Comparison of ENCODE assay signal across 9 mouse cellular contexts in genomic region chr9:21356981-21357718, GRCm38 (mm10). TPM values are rescaled to one million over a fixed set of nuclear protein-coding genes. Genes with fewer than 3 reads are reported as not detected.
DNase-seq lines count a peak whose midpoint lies in the region; ATAC-seq and TF ChIP-seq lines count a peak whose summit lies in the region.
"Had no signal": no experiment of that assay in that cellular context is flagged by ENCODE, and none has a peak within 500 bp of the region (broad histone marks: within the 10 kb centered on the region; RNA-seq: fewer than 3 reads in every experiment).

No protein-coding gene starts in this region.

- ATAC-seq in G1E (ENCODE audit: extremely low read depth, insufficient number of reproducible peaks, low FRiP score, poor library complexity, severe bottlenecking) = no peak
- ATAC-seq in hindbrain, embryonic 12.5 days (ENCODE audit: low FRiP score) = peak; percentile 50; the same call in 1 of the 2 replicates
- ATAC-seq in lung, embryonic 15.5 days (ENCODE audit: borderline replicate concordance, extremely low read depth, low FRiP score, low TSS enrichment) = peak; percentile 56

- no peak overlapping the region for H3K9ac ChIP-seq in hindbrain, embryonic 12.5 days
- no peak overlapping the region for H3K9ac ChIP-seq in lung, embryonic 15.5 days

- H3K4me2 ChIP-seq in hindbrain, embryonic 12.5 days (replicated peaks) = no peak overlapping the region
- no peak overlapping the region for H3K4me2 ChIP-seq in lung, embryonic 15.5 days

- peaks cover 29% of the 10 kb centered on the region for H3K27me3 ChIP-seq in G1E (ENCODE audit: insufficient read depth, low read length)
- peaks cover 11% of the 10 kb centered on the region; the same call in 1 of the 2 replicates for H3K27me3 ChIP-seq in forebrain, embryonic 10.5 days (ENCODE audit: poor library complexity, severe bottlenecking)
- H3K27me3 ChIP-seq in hindbrain, embryonic 12.5 days = peaks cover 6% of the 10 kb centered on the region; the same call in 1 of the 2 replicates
- peaks cover 5% of the 10 kb centered on the region; the same call in 1 of the 2 replicates for H3K27me3 ChIP-seq in lung, embryonic 15.5 days

- peak; percentile 32 for DNase-seq in G1E (ENCODE audit: low spot score)
- peak; percentile 90 for DNase-seq in brain, adult 2 months (ENCODE audit: low read depth, low spot score)
- DNase-seq in forebrain, embryonic 10.5 days (ENCODE audit: extremely low spot score, low spot score) = peak; percentile 57
- DNase-seq in layer of hippocampus, adult 9-11 months = peak; percentile 59
- peak; percentile 94 for DNase-seq in retina, embryonic 14.5 days (ENCODE audit: low spot score)
- no peak for DNase-seq in ovary, adult 18-20 months (ENCODE audit: low spot score)

- H3K36me3 ChIP-seq in G1E (replicated peaks) = peaks cover 27% of the 10 kb centered on the region
- peaks cover 37% of the 10 kb centered on the region for H3K36me3 ChIP-seq in forebrain, embryonic 10.5 days (replicated peaks)
- peaks cover 26% of the 10 kb centered on the region for H3K36me3 ChIP-seq in hindbrain, embryonic 12.5 days
- peaks cover 27% of the 10 kb centered on the region for H3K36me3 ChIP-seq in lung, embryonic 15.5 days

- no peaks in the 10 kb centered on the region for H3K9me3 ChIP-seq in G1E (replicated peaks)
- H3K9me3 ChIP-seq in forebrain, embryonic 10.5 days = no peaks in the 10 kb centered on the region
- no peaks in the 10 kb centered on the region for H3K9me3 ChIP-seq in hindbrain, embryonic 12.5 days (replicated peaks)
- H3K9me3 ChIP-seq in lung, embryonic 15.5 days = no peaks in the 10 kb centered on the region

- no peak overlapping the region for H3K4me3 ChIP-seq in G1E (ENCODE audit: low read depth, low read length)
- H3K4me3 ChIP-seq in forebrain, embryonic 10.5 days = no peak overlapping the region
- no peak overlapping the region for H3K4me3 ChIP-seq in hindbrain, embryonic 12.5 days
- no peak overlapping the region for H3K4me3 ChIP-seq in lung, embryonic 15.5 days

- peaks cover 25% of the 10 kb centered on the region for H3K4me1 ChIP-seq in G1E (ENCODE audit: insufficient read depth, low read depth, low read length)
- peaks cover 14% of the 10 kb centered on the region for H3K4me1 ChIP-seq in forebrain, embryonic 10.5 days
- H3K4me1 ChIP-seq in hindbrain, embryonic 12.5 days = peaks cover 13% of the 10 kb centered on the region
- peaks cover 9% of the 10 kb centered on the region for H3K4me1 ChIP-seq in lung, embryonic 15.5 days

- TF ChIP-seq CTCF in G1E (IDR thresholded peaks at IDR 0.05; ENCODE audit: low read depth, low read length) = peak; percentile 88

- 0% methylated on average over 1 of the region's 1 CpGs for WGBS in forebrain, embryonic 10.5 days
- WGBS in hindbrain, embryonic 12.5 days = 5% methylated on average over 1 of the region's 1 CpGs
- WGBS in lung, embryonic 15.5 days = 0% methylated on average over 1 of the region's 1 CpGs

- H3K27ac ChIP-seq in forebrain, embryonic 10.5 days = no peak overlapping the region
- H3K27ac ChIP-seq in hindbrain, embryonic 12.5 days = no peak overlapping the region
- H3K27ac ChIP-seq in lung, embryonic 15.5 days = no peak overlapping the region

RNA-seq across cellular contexts. Expression of gene Ilf3, which starts 10.5 kb away (rescaled TPM):
- total RNA-seq in G1E (2014; fragmentation: Nextera tagmentation) (87.9 and 94.1 TPM in 2 replicates), G1E (2017) (79.7 and 81.3 TPM in 2 replicates)
- polyA plus RNA-seq in G1E (2012) = 123 and 138 TPM in 2 replicates
- polyA plus RNA-seq in forebrain, embryonic 10.5 days (2016; fragmentation: Nextera tagmentation; extraction: Ambion mirVana) = 328 and 336 TPM in 2 replicates
- 283 and 294 TPM in 2 replicates for polyA plus RNA-seq in hindbrain, embryonic 12.5 days (2016; fragmentation: Nextera tagmentation; extraction: Ambion mirVana)
- polyA plus RNA-seq in lung, embryonic 15.5 days (2015; fragmentation: Nextera tagmentation; extraction: Ambion mirVana) = 195 and 198 TPM in 2 replicates

RNA-seq across cellular contexts. Expression of gene Slc44a2, which starts 36.7 kb away (rescaled TPM):
- total RNA-seq in G1E (2014; fragmentation: Nextera tagmentation) = 42.2 and 52.7 TPM in 2 replicates
- 35.5 and 35.7 TPM in 2 replicates for total RNA-seq in G1E (2017)
- polyA plus RNA-seq in G1E (2012) = 45.4 and 56.8 TPM in 2 replicates
- 62.6 and 71.5 TPM in 2 replicates for polyA plus RNA-seq in forebrain, embryonic 10.5 days (2016; fragmentation: Nextera tagmentation; extraction: Ambion mirVana)
- polyA plus RNA-seq in hindbrain, embryonic 12.5 days (2016; fragmentation: Nextera tagmentation; extraction: Ambion mirVana) = 86.8 and 93.2 TPM in 2 replicates
- polyA plus RNA-seq in lung, embryonic 15.5 days (2015; fragmentation: Nextera tagmentation; extraction: Ambion mirVana) = 129 and 146 TPM in 2 replicates

RNA-seq across cellular contexts. Expression of gene Ap1m2, which starts 45.0 kb away (rescaled TPM):
- not detected in 2 replicates for total RNA-seq in G1E (2014; fragmentation: Nextera tagmentation)
- 0.16 TPM in 1 of 2 replicates, not detected in the other for total RNA-seq in G1E (2017)
- not detected in 2 replicates for polyA plus RNA-seq in G1E (2012)
- polyA plus RNA-seq in forebrain, embryonic 10.5 days (2016; fragmentation: Nextera tagmentation; extraction: Ambion mirVana) = 6.3 and 8.5 TPM in 2 replicates
- polyA plus RNA-seq in hindbrain, embryonic 12.5 days (2016; fragmentation: Nextera tagmentation; extraction: Ambion mirVana) = 3.2 and 7.6 TPM in 2 replicates
- 52.2 and 53.3 TPM in 2 replicates for polyA plus RNA-seq in lung, embryonic 15.5 days (2015; fragmentation: Nextera tagmentation; extraction: Ambion mirVana)
- total RNA-seq: gastrocnemius, adult 8-10 months had no signal

RNA-seq across cellular contexts. Expression of gene Qtrt1, which starts 54.5 kb away (rescaled TPM):
- 20.7 and 26.4 TPM in 2 replicates for total RNA-seq in G1E (2014; fragmentation: Nextera tagmentation)
- total RNA-seq in G1E (2017) = 34.3 and 43.8 TPM in 2 replicates
- 70.9 and 72.7 TPM in 2 replicates for polyA plus RNA-seq in G1E (2012)
- 71.7 and 74.0 TPM in 2 replicates for polyA plus RNA-seq in forebrain, embryonic 10.5 days (2016; fragmentation: Nextera tagmentation; extraction: Ambion mirVana)
- polyA plus RNA-seq in hindbrain, embryonic 12.5 days (2016; fragmentation: Nextera tagmentation; extraction: Ambion mirVana) = 42.1 and 47.8 TPM in 2 replicates
- polyA plus RNA-seq in lung, embryonic 15.5 days (2015; fragmentation: Nextera tagmentation; extraction: Ambion mirVana) = 42.4 and 43.7 TPM in 2 replicates
